ENCODE assay signal across 16 mouse cellular contexts in the genomic region with DNA sequence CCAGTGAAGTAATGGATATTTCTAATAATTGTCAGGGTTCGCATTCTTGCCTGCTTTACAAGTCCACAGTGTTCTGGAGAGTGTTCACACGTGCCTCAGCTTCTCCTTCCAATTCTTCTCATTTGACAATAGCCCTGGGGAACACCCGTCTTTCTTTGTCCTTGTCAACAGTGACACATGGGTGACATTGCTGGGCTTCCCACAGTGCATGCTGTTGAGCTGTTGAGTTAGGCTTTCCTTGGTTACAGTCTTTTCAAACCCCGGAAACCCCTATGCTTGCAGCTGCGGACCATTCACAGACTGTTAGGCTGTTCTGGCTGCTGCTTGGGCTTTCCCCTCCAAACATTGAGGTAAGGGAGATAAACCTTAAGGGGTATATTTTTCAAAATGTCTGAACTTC.
"Had no signal": no experiment of that assay in that cellular context is flagged by ENCODE, and none has a peak within 500 bp of the region (broad histone marks: within the 10 kb centered on the region; RNA-seq: fewer than 3 reads in every experiment).

No protein-coding gene starts in this region.

- H3K4me1 ChIP-seq: liver, embryonic 12.5 days; liver, embryonic 15.5 days; neural tube, embryonic 12.5 days; neural tube, embryonic 15.5 days had no signal

- H3K27me3 ChIP-seq: limb, embryonic 13.5 days; liver, embryonic 12.5 days; liver, embryonic 15.5 days; lung, embryonic 15.5 days; neural tube, embryonic 12.5 days; neural tube, embryonic 15.5 days had no signal

- H3K9ac ChIP-seq: limb, embryonic 13.5 days; liver, embryonic 12.5 days; liver, embryonic 15.5 days; lung, embryonic 15.5 days; neural tube, embryonic 12.5 days; neural tube, embryonic 15.5 days had no signal

- H3K36me3 ChIP-seq: limb, embryonic 10.5 days; limb, embryonic 13.5 days; liver, embryonic 12.5 days; liver, embryonic 15.5 days; lung, embryonic 15.5 days; neural tube, embryonic 12.5 days; neural tube, embryonic 15.5 days had no signal

- H3K4me2 ChIP-seq: limb, embryonic 13.5 days; liver, embryonic 12.5 days; liver, embryonic 15.5 days; lung, embryonic 15.5 days; midbrain, embryonic 11.5 days; neural tube, embryonic 12.5 days; neural tube, embryonic 15.5 days had no signal

- H3K27ac ChIP-seq: kidney, postnatal 0 days; layer of hippocampus, adult 2 months; limb, embryonic 10.5 days; limb, embryonic 13.5 days; liver, embryonic 12.5 days; liver, embryonic 15.5 days; lung, embryonic 15.5 days; neural tube, embryonic 12.5 days; neural tube, embryonic 15.5 days had no signal

- H3K9me3 ChIP-seq: limb, embryonic 10.5 days; limb, embryonic 13.5 days; liver, embryonic 12.5 days; liver, embryonic 15.5 days; lung, embryonic 15.5 days; neural tube, embryonic 12.5 days; neural tube, embryonic 15.5 days had no signal

- H3K4me3 ChIP-seq: layer of hippocampus, adult 2 months; limb, embryonic 10.5 days; limb, embryonic 13.5 days; liver, embryonic 12.5 days; liver, embryonic 15.5 days; lung, embryonic 15.5 days; neural tube, embryonic 12.5 days; neural tube, embryonic 15.5 days had no signal

- DNase-seq: layer of hippocampus, adult 9-11 months; liver; lung, adult 18-20 months; lung, postnatal 4 days; thymus, adult 18-20 months; thymus, postnatal 36 days had no signal

- ATAC-seq: liver, embryonic 12.5 days had no signal
